Mouse (Mus musculus) forebrain, embryonic 16.5 days (tissue): ENCODE results near the gene Arap1. TPM values are rescaled to one million over a fixed set of nuclear protein-coding genes. Genes with fewer than 3 reads are reported as not detected.

Source experiments
- ATAC-seq: fragments of 200-750 bp; cut with Nextera tagmentation; 2 replicates; pipeline ENCODE4 v1.8.0; 2017; ENCODE audit warnings: mild to moderate bottlenecking, moderate library complexity
- H3K27ac ChIP-seq: fragments of 300-500 bp; sonication (generic); 2 replicates; pipeline ENCODE4 v1.5.1; 2014; ENCODE audit warnings: low read length, control low read depth
- H3K27me3 ChIP-seq: fragments of 300-500 bp; sonication (generic); replicated peaks from 2 replicates; pipeline ENCODE4 v1.6.1; 2014; ENCODE audit warnings: low read length; ENCODE audit not compliant: control insufficient read depth, insufficient read depth
- H3K36me3 ChIP-seq: fragments of 300-500 bp; sonication (generic); 2 replicates; pipeline ENCODE4 v1.6.1; 2014; ENCODE audit not compliant: control insufficient read depth, insufficient read depth
- H3K4me1 ChIP-seq: fragments of 300-500 bp; sonication (generic); replicated peaks from 2 replicates; pipeline ENCODE4 v1.6.1; 2014; ENCODE audit warnings: low read length; ENCODE audit not compliant: control insufficient read depth, insufficient read depth
- H3K4me2 ChIP-seq: fragments of 300-500 bp; sonication (generic); 2 replicates; pipeline ENCODE4 v1.6.1; 2014; ENCODE audit warnings: mild to moderate bottlenecking, low read length, control low read depth
- H3K4me3 ChIP-seq: fragments of 300-500 bp; sonication (generic); replicated peaks from 2 replicates; pipeline ENCODE4 v1.5.1; 2014; ENCODE audit warnings: mild to moderate bottlenecking, low read length, control low read depth
- H3K9ac ChIP-seq: fragments of 300-500 bp; sonication (generic); replicated peaks from 2 replicates; pipeline ENCODE4 v1.6.1; 2014; ENCODE audit warnings: low read depth, low read length, control low read depth
- H3K9me3 ChIP-seq: fragments of 300-500 bp; sonication (generic); 2 replicates; pipeline ENCODE4 v1.6.1; 2016; ENCODE audit warnings: low read length; ENCODE audit not compliant: control insufficient read depth
- WGBS: fragments of 180-500 bp; shearing (Covaris S2); extraction: QIAGEN DNeasy Blood & Tissue Kit; methylation state at CpG from one replicate; pipeline ENCODE4 v1.1.7; 2014; 5-methylcytosine and 5-hydroxymethylcytosine counted together
- polyA plus RNA-seq: library from polyadenylated mRNA; unstranded; fragments of >200 nt; fragmentation: Nextera tagmentation; extraction: Ambion mirVana; gene quantifications from 2 replicates; pipeline ENCODE4 v1.2.1, GENCODE M21; 2015

Arap1 gene
- polyA plus RNA-seq, 1 experiment from 2014 or later = 8.8 TPM

GRCm38 (mm10) chr7:101313033-101313432 is 34.8 kb upstream of the Arap1 start:
- Histone ChIP-seq H3K4me1 (no peaks in the 10 kb centered on the region; the same call in 1 of the 2 replicates), H3K4me3 (no peak overlapping the region), H3K27ac (no peak overlapping the region), H3K9ac (no peak overlapping the region), H3K36me3 (no peaks in the 10 kb centered on the region), H3K27me3 (no peaks in the 10 kb centered on the region), H3K9me3 (no peaks in the 10 kb centered on the region), H3K4me2 (no peak overlapping the region)
- ATAC-seq = no peak
- 89% methylated on average over 3 of the region's 3 CpGs for WGBS

- Histone ChIP-seq H3K4me1 (no peaks in the 10 kb centered on the region; the same call in 1 of the 2 replicates), H3K9ac (no peak overlapping the region), H3K27ac (no peak overlapping the region), H3K9me3 (no peaks in the 10 kb centered on the region), H3K4me3 (no peak overlapping the region), H3K27me3 (no peaks in the 10 kb centered on the region), H3K4me2 (no peak overlapping the region), H3K36me3 (no peaks in the 10 kb centered on the region)
- no peak for ATAC-seq
- WGBS = 81% methylated on average over 5 of the region's 5 CpGs
These were observed 33.5 kb upstream of the Arap1 start for GRCm38 (mm10) chr7:101314396-101314795.

- H3K9me3 ChIP-seq = no peaks in the 10 kb centered on the region
- H3K4me1 ChIP-seq = peaks cover 5% of the 10 kb centered on the region
- no peak overlapping the region for H3K4me3 ChIP-seq
- H3K27me3 ChIP-seq = no peaks in the 10 kb centered on the region
- no peak overlapping the region for H3K4me2 ChIP-seq
- no peak for ATAC-seq
- no peak overlapping the region for H3K27ac ChIP-seq
- no peak overlapping the region for H3K9ac ChIP-seq
- no peaks in the 10 kb centered on the region for H3K36me3 ChIP-seq
These were observed 32.2 kb upstream of the Arap1 start for GRCm38 (mm10) chr7:101315699-101316098.

GRCm38 (mm10) chr7:101316591-101317001 is 31.3 kb upstream of the Arap1 start:
- 80% methylated on average over 6 of the region's 6 CpGs for WGBS
- Histone ChIP-seq H3K4me2 (no peak overlapping the region), H3K4me1 (peaks cover 9% of the 10 kb centered on the region), H3K9me3 (no peaks in the 10 kb centered on the region), H3K27ac (no peak overlapping the region), H3K36me3 (no peaks in the 10 kb centered on the region), H3K27me3 (no peaks in the 10 kb centered on the region), H3K9ac (no peak overlapping the region), H3K4me3 (no peak overlapping the region)
- ATAC-seq = no peak

GRCm38 (mm10) chr7:101317014-101317413 is 30.9 kb upstream of the Arap1 start, which contains the start of gene Stard10:
Gene Stard10, plus strand, starts transcription at chr7:101317086.
- no peak for ATAC-seq
- 91% methylated on average over 3 of the region's 3 CpGs for WGBS

GRCm38 (mm10) chr7:101318848-101319247 is 29.0 kb upstream of the Arap1 start:
- no peak overlapping the region for H3K4me2 ChIP-seq
- H3K9me3 ChIP-seq = no peaks in the 10 kb centered on the region
- H3K4me1 ChIP-seq = peaks cover 12% of the 10 kb centered on the region
- ATAC-seq = no peak
- H3K9ac ChIP-seq = no peak overlapping the region
- no peaks in the 10 kb centered on the region for H3K36me3 ChIP-seq
- no peak overlapping the region for H3K27ac ChIP-seq
- no peak overlapping the region for H3K4me3 ChIP-seq
- no peaks in the 10 kb centered on the region; the same call in 1 of the 2 replicates for H3K27me3 ChIP-seq
- WGBS = 61% methylated on average over 4 of the region's 4 CpGs

More at GRCm38 (mm10) chr7:101317014-101317413, 30.9 kb upstream of the Arap1 start, which contains the start of gene Stard10:
- no peaks in the 10 kb centered on the region for H3K36me3 ChIP-seq
- H3K9ac ChIP-seq = no peak within 1 kb of the TSS
- H3K27me3 ChIP-seq = no peaks in the 10 kb centered on the region; the same call in 1 of the 2 replicates
- H3K4me2 ChIP-seq = no peak within 1 kb of the TSS
- H3K4me1 ChIP-seq = peaks cover 12% of the 10 kb centered on the region
- no peak within 1 kb of the TSS for H3K4me3 ChIP-seq
- H3K27ac ChIP-seq = no peak within 1 kb of the TSS
- H3K9me3 ChIP-seq = no peaks in the 10 kb centered on the region

GRCm38 (mm10) chr7:101319796-101320195 is 28.1 kb upstream of the Arap1 start:
- no peaks in the 10 kb centered on the region for H3K9me3 ChIP-seq
- H3K9ac ChIP-seq = no peak overlapping the region
- H3K4me1 ChIP-seq = peaks cover 12% of the 10 kb centered on the region
- H3K4me3 ChIP-seq = no peak overlapping the region
- H3K27me3 ChIP-seq = no peaks in the 10 kb centered on the region; the same call in 1 of the 2 replicates
- H3K36me3 ChIP-seq = no peaks in the 10 kb centered on the region
- no peak overlapping the region for H3K4me2 ChIP-seq
- 100% methylated on average over 1 of the region's 1 CpGs for WGBS
- ATAC-seq = no peak
- no peak overlapping the region for H3K27ac ChIP-seq

- no peaks in the 10 kb centered on the region for H3K36me3 ChIP-seq
- H3K9ac ChIP-seq = peak overlapping the region; percentile 71
- H3K4me2 ChIP-seq = peak overlapping the region; percentile 98
- ATAC-seq = peak; percentile 88
- H3K27ac ChIP-seq = no peak overlapping the region
- H3K9me3 ChIP-seq = no peaks in the 10 kb centered on the region
- H3K27me3 ChIP-seq = no peaks in the 10 kb centered on the region; the same call in 1 of the 2 replicates
- peak overlapping the region; percentile 70 for H3K4me3 ChIP-seq
- H3K4me1 ChIP-seq = peaks cover 12% of the 10 kb centered on the region
- 6% methylated on average over 17 of the region's 37 CpGs for WGBS
These were observed 27.3 kb upstream of the Arap1 start for GRCm38 (mm10) chr7:101320399-101321217.

- Histone ChIP-seq H3K4me1 (peaks cover 12% of the 10 kb centered on the region), H3K27ac (no peak overlapping the region), H3K36me3 (no peaks in the 10 kb centered on the region), H3K9ac (peak overlapping the region; percentile 71), H3K27me3 (no peaks in the 10 kb centered on the region; the same call in 1 of the 2 replicates), H3K9me3 (no peaks in the 10 kb centered on the region), H3K4me2 (peak overlapping the region; percentile 98), H3K4me3 (peak overlapping the region; percentile 70)
- under 1% methylated on average over 58 of the region's 61 CpGs for WGBS
- ATAC-seq = peak; percentile 74
These were observed 26.5 kb upstream of the Arap1 start for GRCm38 (mm10) chr7:101321218-101321827.
